Mouse (Mus musculus): ENCODE results near the gene Mpp2.

Mpp2 gene

DNA sequence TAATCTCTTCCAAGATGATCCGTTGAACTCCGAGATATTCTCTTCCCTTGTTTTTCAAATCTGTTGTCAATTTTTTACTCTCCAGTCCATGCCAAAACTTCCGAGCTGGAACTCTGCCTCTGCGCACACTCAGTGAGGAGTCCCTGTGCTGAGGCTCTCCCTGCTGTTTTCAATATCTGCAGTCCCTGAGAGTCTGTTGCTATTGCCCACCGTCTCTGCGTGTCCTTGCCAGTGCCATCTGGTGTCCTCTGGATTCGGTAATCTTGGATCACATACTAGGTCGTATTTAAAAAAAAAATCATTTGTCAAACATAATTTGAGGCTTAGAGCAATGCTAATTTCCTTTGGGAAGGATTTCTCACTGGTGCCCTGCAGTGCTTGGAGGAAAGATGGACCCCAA, 53.4 kb downstream of the Mpp2 start:
- DNase-seq (ENCODE audit: low spot score) = no peak

DNA sequence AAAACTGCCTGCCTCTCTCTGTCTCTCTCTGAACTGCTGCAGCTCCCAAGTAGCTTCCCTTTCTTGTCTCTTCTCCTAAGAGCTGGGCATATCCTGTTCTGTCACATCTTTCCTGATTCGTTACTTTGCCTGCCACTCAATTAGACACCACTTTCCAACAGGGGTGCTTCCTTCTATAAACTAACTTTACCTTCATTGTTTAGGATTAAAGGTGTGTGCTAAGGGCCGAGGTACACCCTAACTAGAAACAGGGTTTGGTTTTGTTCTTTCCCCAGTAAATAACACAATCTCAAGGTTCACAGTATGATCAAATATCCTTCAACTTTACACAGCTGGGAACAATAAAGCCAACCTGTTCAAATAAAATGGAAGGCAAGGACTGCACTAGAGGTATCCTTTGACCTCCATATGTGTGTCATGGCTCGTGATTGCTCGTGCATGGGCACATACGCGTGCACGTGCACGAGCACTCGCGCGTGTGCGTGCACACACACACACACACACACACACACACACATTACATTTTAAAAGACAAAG, 55.2 kb downstream of the Mpp2 start:
- DNase-seq (ENCODE audit: low spot score) = no peak

DNA sequence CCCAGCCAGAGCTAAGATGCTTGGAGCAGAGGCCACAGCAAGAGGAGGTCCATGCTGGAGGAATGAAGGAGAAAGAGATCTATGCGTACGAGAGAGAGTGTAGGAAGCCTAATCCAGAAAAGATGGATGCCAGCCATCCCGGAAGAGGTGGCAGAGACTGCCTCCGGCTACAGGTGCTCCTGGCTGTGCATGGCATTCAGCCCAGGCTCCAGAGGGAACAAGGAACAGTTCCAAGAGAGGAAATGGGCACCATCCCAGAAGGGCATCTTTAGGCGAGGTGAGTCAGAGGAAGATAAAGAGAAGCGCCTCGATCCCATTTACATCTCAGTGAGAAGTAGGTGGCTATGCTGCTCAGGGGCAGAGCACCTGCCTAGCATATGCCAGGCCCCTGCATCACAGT, 57.2 kb downstream of the Mpp2 start:
- DNase-seq (ENCODE audit: low spot score) = peak; percentile 46

DNA sequence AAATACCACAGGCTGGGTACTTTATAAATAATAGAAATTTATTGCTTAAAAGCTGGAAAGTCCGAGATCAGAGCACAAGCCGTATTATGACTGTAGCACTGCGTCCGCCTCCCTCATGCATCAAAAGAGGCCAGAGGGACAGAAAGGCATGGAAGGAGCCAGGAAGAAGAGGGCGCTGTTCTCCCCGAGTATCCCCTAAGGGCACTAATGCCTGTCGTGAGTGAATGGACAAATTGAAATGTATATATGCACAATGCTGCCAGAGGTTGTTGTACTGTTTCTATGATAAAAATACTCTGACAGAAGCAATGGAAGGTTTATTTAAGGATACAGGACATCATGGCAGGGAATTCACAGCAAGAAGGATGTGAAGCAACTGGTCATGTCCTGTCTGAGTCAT, 58.3 kb downstream of the Mpp2 start:
- no peak for DNase-seq (ENCODE audit: low spot score)

DNA sequence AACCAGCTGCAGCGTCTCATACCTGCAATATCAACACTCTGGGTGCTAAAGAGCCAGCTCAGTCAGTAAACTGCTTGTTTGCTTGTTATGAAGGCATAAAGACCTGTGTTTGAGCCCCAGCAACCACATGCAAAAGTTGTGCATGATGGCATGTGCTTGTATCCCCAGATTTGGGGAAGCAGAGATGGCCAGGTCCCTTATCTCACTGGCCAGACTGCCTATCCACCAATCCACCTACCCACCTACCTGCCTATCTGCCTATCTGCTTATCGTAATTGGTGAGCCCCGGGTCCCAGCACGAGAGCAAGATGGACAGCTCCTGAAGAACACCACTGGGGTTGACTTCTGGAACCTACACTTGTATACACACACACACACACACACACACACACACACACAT, 59.0 kb downstream of the Mpp2 start:
- DNase-seq (ENCODE audit: low spot score) = no peak

DNA sequence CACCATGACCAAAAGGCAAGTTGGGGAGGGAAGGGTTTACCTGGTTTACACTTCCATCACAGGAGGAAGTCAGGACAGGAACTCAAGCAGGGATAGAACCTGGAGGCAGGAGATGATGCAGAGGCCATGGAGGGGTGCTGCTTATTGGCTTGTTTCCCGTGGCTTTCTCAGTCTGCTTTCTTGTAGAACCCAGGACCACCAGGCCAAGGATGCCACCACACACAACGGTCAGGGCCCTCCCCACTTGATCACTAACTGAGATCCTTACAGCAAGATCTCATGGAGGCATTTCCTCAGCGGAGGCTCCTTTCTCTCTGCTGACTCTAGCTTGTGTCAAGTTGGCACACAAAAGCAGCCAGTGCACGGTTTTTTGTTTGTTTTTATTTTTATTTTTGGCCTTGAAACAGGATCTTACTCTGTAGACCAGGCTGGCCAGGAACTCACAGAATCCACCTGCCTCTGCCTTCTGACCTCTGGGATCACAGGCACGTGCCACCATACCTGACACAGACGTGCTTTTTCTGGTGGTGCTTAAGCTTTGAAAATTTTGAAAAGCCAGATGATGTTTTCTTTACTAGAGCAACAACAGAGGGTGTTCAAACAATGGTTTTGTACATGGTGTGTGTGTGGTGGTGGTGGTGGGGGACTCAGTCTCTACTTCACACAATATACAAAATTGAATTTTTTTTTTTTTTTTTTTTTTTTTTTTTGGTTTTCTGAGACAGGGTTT, 60.1 kb downstream of the Mpp2 start, which contains the start of gene Mpp3:
Gene Mpp3, minus strand, starts transcription at position 375 of the 730 bp plus-strand sequence.
- DNase-seq (ENCODE audit: low spot score) = no peak

DNA sequence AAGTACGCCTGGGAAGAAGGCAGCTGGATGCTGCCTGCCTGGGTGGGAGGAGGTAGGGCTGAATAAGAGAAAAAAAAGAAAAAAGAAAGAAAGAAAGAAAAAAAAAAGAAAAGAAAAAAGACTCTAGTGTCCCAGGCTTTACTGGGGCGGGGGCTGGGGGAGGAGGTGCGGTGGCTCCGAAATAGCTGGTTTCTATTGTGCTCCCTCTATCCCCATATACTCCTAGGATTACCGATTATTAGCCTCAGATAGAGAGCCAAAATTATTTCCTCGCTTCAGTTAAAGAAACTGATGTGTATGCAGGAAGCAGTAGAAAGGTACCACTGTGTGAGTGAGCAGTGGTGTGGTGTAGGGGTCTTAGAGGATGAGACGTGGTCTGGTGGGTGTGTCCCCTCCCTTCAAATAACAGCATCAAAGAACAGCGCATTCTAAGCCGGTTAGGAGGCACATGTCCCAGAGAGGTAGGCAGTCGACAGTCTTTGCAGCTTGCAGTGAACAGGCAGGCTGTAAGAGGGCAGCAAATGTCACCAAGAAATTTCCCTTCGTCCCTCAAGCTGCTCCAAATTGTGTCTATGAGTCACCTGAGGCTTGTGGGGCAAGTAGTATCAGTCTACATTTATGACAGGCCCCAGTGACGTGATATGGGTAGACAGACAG, 60.8 kb downstream of the Mpp2 start:
- DNase-seq (ENCODE audit: low spot score) = no peak

DNA sequence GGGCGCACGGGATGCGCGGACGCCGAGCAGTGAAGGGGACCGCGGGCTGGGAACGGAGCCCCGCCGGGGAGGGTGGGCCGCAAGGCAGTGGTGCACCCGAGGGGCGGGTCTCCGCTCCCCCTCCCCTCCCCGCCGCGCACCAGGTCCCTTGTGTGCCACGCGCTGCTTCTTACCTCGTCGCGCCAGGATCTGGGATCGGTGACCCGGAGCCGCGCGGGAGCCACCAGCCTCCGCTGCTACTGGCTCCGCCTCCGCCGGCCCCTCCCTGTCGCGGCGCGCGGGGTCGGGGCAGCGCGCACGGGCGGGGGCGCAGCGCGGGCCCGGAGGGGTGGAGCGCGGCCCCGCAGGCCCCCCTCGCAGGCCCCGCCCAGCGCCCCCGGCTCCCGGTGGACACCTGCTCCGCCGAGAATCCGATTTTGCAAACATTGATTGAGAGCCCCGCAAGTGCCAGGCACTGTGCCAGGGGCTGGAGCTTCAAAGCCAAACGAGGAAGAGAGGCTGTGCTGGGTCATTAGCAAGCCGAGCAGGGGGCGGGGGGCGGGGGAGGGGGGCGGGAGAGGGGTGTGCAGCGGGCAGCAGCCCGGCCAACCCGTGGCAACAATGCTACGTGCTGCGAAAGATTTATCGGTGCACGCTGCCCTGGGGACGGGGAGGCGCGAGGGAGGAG, 61.5 kb downstream of the Mpp2 start:
- DNase-seq (ENCODE audit: low spot score) = peak; percentile 61

DNA sequence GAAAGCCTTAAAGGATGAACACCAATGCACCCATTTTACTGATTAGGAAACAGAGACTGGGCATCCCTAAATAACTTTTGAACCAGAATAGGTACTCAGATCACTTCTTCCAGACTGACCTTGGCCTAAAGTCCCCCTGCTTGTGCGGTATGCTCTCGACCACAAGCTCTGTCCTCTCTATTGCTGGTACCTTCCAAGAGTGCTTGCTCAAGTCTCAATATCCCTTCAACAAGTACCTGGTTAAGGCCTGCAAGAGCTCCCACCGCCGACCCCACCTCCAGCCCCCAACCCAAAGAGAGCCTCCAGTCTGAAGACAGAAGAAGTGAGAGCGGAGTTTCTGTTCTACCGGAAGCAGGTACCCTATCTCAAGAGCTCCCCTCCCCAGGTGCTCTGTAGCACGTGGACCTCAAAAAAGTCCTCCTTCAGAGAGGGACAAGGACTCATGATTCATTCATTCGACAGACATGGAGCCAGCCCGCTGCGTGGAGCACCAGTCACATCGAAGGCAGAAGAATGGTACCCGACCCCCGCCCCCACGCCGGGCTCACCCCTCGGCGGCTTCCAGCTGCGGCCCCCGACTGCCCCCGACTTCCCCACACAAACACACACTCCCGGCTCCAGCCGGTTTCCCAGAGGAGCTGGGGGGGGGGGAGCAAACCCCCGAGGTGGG, 62.2 kb downstream of the Mpp2 start:
- no peak for DNase-seq (ENCODE audit: low spot score)

DNA sequence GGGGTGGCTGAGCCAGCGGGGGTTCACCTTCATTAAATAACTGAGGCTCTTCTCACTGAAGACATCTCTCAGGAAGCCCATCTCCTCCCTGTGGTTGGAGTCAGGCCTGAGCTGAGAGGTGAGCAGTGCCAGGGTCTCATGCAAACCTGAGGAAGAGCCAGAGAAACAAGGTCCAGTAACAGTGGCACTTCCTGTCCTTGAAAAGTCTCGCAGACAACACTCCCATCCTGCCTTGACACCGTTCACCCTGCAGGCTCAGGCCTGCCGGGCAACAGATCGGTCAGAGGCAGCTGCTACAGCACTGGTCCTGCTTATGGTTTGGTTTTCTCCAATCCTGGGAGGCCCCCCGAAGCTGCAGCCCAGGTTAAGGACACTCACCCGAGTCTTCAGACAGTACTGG, 63.0 kb downstream of the Mpp2 start:
- DNase-seq (ENCODE audit: low spot score) = no peak

DNA sequence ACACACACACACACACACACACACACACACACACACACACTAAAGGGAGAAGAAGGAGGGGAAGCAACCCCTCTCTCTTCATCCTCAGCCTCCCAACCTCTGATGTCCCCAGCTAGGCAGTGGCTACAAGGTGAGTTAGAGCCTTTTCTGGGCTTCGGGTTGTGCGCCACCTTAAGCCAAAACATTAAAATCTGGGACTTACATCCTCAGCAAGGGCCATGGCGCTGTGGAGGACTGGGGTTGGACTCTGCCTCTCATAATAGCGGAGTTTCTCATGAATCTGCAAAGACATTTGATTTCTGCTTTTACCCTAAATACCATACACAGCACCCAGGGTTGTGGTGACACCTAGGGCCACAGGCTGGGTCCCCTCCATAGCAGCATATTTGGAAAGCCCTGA, 63.4 kb downstream of the Mpp2 start:
- DNase-seq (ENCODE audit: low spot score) = no peak

DNA sequence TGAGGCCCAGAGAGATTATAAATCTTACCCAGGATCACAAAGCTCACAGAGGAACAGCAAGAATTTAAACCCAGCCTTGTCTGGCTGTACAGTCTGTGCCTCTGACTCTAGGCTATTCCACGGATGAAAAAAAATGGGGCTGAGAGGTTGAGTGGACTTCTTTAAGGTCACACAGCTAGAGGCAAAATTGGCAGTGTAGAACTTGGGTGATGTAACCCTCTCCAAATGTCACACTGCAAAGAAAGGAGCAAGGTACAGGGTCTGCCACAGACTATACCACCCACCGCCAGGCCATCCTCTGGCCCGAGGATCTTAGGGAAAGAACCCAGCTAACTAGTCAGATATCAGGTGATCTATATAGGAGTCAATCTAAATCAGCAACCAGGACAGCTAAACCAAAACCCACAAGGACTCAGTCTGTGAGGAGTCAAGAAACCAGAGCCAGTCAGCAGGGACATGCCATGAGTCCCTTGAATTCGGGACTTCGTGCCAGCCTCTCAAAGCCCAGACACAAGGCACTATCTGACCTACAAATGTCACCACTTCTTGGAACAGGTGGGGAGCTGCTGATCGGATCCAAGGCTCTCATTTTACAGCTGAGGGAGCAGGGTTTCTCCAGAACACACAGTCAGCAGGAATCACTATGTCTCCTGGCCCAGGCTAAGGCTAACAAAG, 64.1 kb downstream of the Mpp2 start:
- DNase-seq (ENCODE audit: low spot score) = no peak

DNA sequence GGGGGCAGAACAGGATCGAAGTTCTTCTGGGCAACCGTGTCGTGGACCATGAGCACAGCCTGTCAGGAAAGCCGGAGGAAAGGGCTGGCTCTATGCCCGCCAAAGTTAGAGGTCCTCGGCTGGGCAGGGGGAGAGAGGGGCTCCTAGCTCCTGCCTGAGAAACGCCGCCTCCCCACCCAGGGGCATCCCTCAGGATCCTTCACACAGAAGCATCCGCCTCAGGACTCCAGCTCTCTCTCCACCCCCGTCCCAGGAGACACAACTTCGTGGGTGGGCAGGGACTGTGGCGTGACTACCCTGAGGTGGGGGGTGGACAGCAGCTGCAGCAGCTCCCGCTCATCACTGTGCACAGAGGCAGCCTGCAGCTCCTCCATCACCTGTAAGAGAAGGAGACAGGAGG, 64.9 kb downstream of the Mpp2 start:
- DNase-seq (ENCODE audit: low spot score) = no peak

DNA sequence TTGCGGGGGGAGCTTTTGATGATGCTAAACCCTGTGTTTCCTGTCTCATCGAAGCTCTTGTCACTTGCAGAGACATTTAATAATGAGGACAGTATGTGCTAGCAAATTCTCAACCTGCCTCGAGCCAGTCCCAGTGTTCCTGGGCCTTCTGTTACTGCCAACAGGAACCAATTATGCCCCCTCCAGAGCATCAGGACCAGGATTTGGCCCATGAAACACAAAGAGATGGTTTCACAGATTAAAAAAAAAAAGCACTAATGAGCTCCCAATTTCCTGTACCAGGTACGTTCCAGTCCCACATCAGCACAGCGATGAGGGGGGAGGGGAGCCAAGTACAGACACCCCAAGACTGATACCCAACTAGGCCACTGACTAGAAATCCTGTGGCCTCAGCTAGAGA, 67.1 kb downstream of the Mpp2 start:
- DNase-seq (ENCODE audit: low spot score) = no peak

DNA sequence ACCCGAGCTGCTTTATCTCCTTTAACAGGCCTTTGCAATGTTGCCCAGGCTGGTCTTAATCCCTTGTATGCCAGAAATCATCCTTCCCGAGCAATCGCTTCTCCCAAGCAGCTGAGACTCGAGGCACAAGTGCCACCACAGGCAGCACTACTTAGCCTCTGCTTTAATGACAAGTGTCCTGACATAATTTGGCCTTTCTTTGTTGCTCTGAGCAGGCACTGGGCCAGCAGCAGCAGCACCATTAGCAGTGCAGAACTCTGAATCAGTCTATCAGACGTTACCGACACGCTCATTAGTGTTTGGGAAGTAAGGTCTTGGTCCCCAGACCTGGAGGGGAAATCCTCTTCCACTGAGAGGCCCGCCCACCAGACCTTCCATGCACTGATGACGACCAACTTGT, 68.6 kb downstream of the Mpp2 start:
- no peak for DNase-seq (ENCODE audit: low spot score)

DNA sequence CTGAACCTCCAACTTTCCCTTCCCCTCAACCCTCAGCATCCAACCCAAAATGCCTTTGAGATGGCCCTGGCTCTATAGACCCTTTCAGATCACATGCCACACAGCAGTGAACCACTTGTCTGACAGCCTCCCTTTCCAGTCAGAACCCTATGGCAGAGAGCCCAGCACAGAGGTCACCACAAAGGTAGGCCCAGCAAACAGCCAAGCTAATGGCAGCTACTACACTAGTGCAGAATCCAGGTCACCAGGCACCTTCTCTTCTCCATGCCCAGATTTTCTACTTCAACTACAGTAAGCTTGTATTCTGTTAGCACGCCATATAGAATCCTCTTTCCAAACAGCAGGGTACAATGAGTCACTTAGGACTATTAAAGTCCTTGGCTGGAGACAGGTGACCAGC, 72.2 kb downstream of the Mpp2 start:
- DNase-seq (ENCODE audit: low spot score) = no peak

DNA sequence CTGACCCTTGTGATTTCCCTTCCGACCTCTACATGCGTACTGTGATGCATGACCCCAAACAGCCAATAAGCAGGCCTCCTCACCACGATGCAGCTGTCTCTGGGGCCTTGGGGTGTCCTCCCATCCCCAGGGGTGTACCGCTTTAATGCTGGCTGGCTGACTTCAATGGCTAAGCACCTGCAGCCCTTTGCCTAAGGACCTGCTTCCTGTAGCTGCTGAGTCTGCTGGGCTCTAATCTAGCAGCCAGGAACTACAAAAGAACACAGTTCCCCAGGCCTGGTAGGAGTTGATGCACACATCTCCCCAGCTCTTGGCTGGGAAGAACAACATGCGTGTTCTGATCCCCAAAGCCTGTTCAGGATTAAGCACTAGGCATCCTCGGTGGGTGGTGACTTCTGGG, 72.8 kb downstream of the Mpp2 start:
- DNase-seq (ENCODE audit: low spot score) = no peak

DNA sequence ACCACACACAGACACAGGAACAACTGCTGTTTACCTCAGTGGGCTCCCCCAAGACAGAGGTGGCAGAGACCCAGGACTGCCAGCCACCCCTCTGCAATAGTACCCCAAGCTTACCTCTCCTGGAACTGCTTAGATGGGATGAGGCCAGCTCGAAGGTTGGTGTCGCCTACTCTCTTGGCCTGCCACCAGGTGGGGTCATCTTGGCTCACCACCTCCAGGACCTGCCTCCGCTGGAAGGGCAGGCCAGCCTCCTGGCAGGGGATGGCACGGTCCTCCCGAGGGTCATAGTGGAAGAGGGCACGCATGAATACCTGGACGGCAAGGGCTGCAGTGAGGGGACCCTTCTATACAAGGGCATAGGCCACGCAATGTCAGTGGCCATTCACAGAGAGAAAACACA, 75.1 kb downstream of the Mpp2 start:
- no peak for DNase-seq (ENCODE audit: low spot score)

DNA sequence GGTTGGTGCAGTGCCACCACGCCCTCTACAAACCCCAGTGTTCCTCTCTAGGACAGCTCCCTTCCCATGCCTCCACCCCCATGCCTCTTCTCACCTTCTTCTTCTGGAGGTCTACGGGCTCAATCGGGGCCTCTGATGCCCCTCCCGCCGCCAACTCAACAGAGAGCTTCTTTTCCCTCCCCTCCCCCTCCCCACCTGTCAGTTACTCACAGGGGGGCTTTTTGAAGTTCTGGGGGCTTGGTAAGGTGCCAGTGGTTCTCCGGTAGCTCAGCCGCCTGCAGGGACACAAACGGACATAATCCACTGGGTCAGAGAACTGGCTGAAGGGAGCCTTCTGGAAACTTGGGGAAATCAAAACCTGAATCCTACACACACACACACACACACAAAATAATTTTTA, 76.8 kb downstream of the Mpp2 start:
- no peak for DNase-seq (ENCODE audit: low spot score)

DNA sequence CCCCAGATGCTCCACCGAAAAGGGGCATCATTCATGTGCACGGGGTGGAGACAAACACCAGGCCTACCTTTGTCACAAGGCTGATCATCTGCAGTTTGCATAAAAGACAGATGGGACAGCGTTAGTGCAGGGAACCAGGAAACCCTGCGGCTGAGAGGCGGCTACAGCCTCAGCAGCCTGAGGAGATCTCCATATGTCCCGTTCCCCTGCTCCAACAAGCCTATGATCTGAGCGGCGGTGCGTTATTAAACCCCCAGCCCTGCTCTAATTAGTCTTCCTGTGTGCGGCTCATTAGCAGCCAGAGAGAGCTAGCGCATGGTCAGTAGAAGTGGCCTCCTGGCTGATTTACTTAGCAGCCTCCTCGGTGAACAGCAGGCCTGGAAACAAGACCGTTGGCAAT, 78.2 kb downstream of the Mpp2 start:
- DNase-seq (ENCODE audit: low spot score) = no peak

DNA sequence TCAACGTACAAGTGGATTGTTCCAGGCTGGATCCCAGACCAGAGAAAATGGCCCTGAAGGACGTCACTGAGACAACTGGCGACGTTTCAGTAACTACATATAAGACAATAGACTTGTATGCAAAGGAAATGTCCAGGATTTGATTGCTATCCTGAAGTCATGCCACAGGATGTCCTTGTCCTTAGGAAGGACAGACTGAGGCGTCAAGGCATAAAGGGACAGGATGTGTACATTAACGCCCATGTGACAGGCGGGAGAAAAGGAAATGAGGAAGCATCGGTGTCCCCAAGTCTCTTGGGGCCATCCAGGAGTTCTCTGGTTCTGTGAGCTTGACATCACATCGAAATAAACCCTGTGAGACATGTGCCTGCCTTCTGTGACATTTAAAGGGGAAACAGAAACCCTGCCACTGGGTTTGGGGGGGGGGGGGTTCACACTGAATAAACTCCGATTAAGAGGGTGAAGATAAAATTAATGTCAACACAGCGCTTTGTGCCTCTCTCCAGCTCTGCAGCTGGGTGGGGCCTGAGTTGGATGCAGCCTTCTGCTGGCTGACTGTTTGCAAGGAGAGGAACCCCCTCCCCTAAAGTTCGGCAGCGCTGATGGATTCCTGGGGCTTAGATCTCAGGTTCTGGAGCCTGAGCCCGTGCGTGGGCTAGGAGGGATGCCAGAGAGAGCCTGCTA, 79.2 kb downstream of the Mpp2 start:
- DNase-seq (ENCODE audit: low spot score) = no peak
